Mouse (Mus musculus): ENCODE results near the gene Abca5.
"Not testable (repeated sequence)": the region's sequence is repeated elsewhere in the genome, so short reads cannot be mapped to it uniquely, and the experiment has no call there.

The Abca5 gene

GRCm38 (mm10) chr11:110337289-110338245 is at the start of gene Abca5:
Gene Abca5, minus strand, starts transcription at chr11:110337716.
- DNase-seq (ENCODE audit: low spot score): peak; percentile 73

GRCm38 (mm10) chr11:110385487-110385886 is 48.0 kb upstream of the Abca5 start:
- no peak for DNase-seq (ENCODE audit: low spot score)

- no peak for DNase-seq (ENCODE audit: low spot score)
Observed at GRCm38 (mm10) chr11:110380310-110380668, 42.8 kb upstream of the Abca5 start.

- DNase-seq (ENCODE audit: low spot score): peak; percentile 13
Observed at GRCm38 (mm10) chr11:110379661-110380309, 42.3 kb upstream of the Abca5 start.

GRCm38 (mm10) chr11:110374036-110374435 is 36.5 kb upstream of the Abca5 start:
- no peak for DNase-seq (ENCODE audit: low spot score)

GRCm38 (mm10) chr11:110372266-110372954 is 34.9 kb upstream of the Abca5 start:
- no peak for DNase-seq (ENCODE audit: low spot score)

GRCm38 (mm10) chr11:110371827-110372226 is 34.3 kb upstream of the Abca5 start:
- DNase-seq (ENCODE audit: low spot score): no peak

GRCm38 (mm10) chr11:110369312-110370019 is 31.9 kb upstream of the Abca5 start:
- no peak for DNase-seq (ENCODE audit: low spot score)

- DNase-seq (ENCODE audit: low spot score): no peak
Observed at GRCm38 (mm10) chr11:110367638-110368037, 30.1 kb upstream of the Abca5 start.

- DNase-seq (ENCODE audit: low spot score): no peak
Observed at GRCm38 (mm10) chr11:110366902-110367301, 29.4 kb upstream of the Abca5 start.

- no peak for DNase-seq (ENCODE audit: low spot score)
Observed at GRCm38 (mm10) chr11:110365016-110365415, 27.5 kb upstream of the Abca5 start.

GRCm38 (mm10) chr11:110357756-110358551 is 20.4 kb upstream of the Abca5 start:
- peak; percentile 51 for DNase-seq (ENCODE audit: low spot score)

GRCm38 (mm10) chr11:110355131-110355530 is 17.6 kb upstream of the Abca5 start:
- not testable (repeated sequence) for DNase-seq (ENCODE audit: low spot score)

GRCm38 (mm10) chr11:110354261-110354660 is 16.7 kb upstream of the Abca5 start:
- DNase-seq (ENCODE audit: low spot score): no peak

GRCm38 (mm10) chr11:110348170-110348569 is 10.7 kb upstream of the Abca5 start:
- DNase-seq (ENCODE audit: low spot score): no peak

- DNase-seq (ENCODE audit: low spot score): no peak
Observed at GRCm38 (mm10) chr11:110347768-110348167, 10.3 kb upstream of the Abca5 start.

- DNase-seq (ENCODE audit: low spot score): no peak
Observed at GRCm38 (mm10) chr11:110336814-110337288, 665 bp downstream of the Abca5 start.

GRCm38 (mm10) chr11:110330093-110330492 is 7.4 kb downstream of the Abca5 start:
- no peak for DNase-seq (ENCODE audit: low spot score)

- DNase-seq (ENCODE audit: low spot score): no peak
Observed at GRCm38 (mm10) chr11:110322266-110322665, 15.2 kb downstream of the Abca5 start.

GRCm38 (mm10) chr11:110306475-110307168 is 30.9 kb downstream of the Abca5 start:
- no peak for DNase-seq (ENCODE audit: low spot score)
